Mouse (Mus musculus): ENCODE data around the gene Hist1h4a. TPM values are rescaled to one million over a fixed set of nuclear protein-coding genes. Genes with fewer than 3 reads are reported as not detected.
"Not testable (repeated sequence)": the region's sequence is repeated elsewhere in the genome, so short reads cannot be mapped to it uniquely, and the experiment has no call there.

Gene Hist1h4a
- total and polyA plus RNA-seq, 2 experiments from 2014 or later = 0.53 to 958 TPM

- ATAC-seq (no peak), DNase-seq (ENCODE audit: low spot score) (no peak)
- Histone ChIP-seq H3K27ac (no peak overlapping the region), H3K4me2 (ENCODE audit: low read depth, low read length) (0 out of 2 replicates have a peak overlapping the region, but pooled peaks have one; percentile 40), H3K36me3 (ENCODE audit: insufficient read depth, low read length) (no peaks in the 10 kb centered on the region), H3K9me3 (ENCODE audit: low read length) (no peaks in the 10 kb centered on the region), H3K4me3 (ENCODE audit: low read length) (no peak overlapping the region), H3K9ac (replicated peaks; ENCODE audit: low read length) (no peak overlapping the region), H3K27me3 (ENCODE audit: insufficient read depth, low read length) (no peaks in the 10 kb centered on the region), H3K4me1 (ENCODE audit: insufficient read depth, low read length) (0 out of 2 replicates have a peak, but pooled peaks cover 4% of the 10 kb centered on the region)
- 59% methylated on average over 4 of the region's 4 CpGs for WGBS
- TF ChIP-seq CTCF (IDR thresholded peaks at IDR 0.05; ENCODE audit: low read depth) = no peak
Measured at GRCm38 (mm10) chr13:23753314-23754078, 7.5 kb downstream of the Hist1h4a start.

DNA sequence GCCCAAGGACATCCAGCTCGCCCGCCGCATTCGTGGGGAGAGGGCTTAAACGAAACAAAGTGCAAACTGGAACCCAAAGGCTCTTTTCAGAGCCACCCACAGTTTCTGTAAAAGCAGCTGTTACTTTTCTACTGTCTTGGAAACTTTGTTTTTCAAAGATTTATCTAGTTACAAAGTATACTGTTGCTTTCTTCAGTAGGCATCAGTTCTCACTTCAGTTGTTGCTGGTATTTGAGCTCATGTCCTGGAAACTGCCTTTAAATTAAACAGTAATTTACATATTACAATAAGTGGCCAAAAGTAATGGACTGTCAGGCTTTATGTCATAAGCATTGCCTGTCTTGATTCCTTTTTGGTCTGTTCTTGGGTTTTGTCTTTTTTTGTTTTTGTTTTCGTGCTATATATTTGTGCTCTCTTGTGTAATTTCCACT is 8.3 kb downstream of the Hist1h4a start:
- H3K36me3 ChIP-seq (ENCODE audit: insufficient read depth, low read length) = no peaks in the 10 kb centered on the region
- H3K9me3 ChIP-seq (ENCODE audit: low read length) = no peaks in the 10 kb centered on the region
- H3K27me3 ChIP-seq (ENCODE audit: insufficient read depth, low read length) = no peaks in the 10 kb centered on the region
- no peak for TF ChIP-seq CTCF (IDR thresholded peaks at IDR 0.05; ENCODE audit: low read depth)
- DNase-seq (ENCODE audit: low spot score) = no peak
- no peak overlapping the region for H3K27ac ChIP-seq
- no peak for ATAC-seq
- H3K9ac ChIP-seq (replicated peaks; ENCODE audit: low read length) = no peak overlapping the region
- WGBS = 6% methylated on average over 6 of the region's 6 CpGs
- H3K4me1 ChIP-seq (ENCODE audit: insufficient read depth, low read length) = 0 out of 2 replicates have a peak, but pooled peaks cover 4% of the 10 kb centered on the region
- H3K4me2 ChIP-seq (ENCODE audit: low read depth, low read length) = peak overlapping the region; percentile 40
- H3K4me3 ChIP-seq (ENCODE audit: low read length) = peak overlapping the region; percentile 21; the same call in 1 of the 2 replicates

- not testable (repeated sequence) for H3K36me3 ChIP-seq (ENCODE audit: insufficient read depth, low read length); H3K27me3 ChIP-seq (ENCODE audit: insufficient read depth, low read length); H3K9me3 ChIP-seq (ENCODE audit: low read length); H3K4me1 ChIP-seq (ENCODE audit: insufficient read depth, low read length)
- peak within 1 kb of the TSS; percentile 40; the same call in 1 of the 2 replicates for H3K9ac ChIP-seq (replicated peaks; ENCODE audit: low read length)
- under 1% methylated on average over 16 of the region's 47 CpGs for WGBS
- H3K27ac ChIP-seq = peak within 1 kb of the TSS; percentile 92
- ATAC-seq (peak; percentile 84), DNase-seq (ENCODE audit: low spot score) (peak; percentile 97)
- peak within 1 kb of the TSS; percentile 40 for H3K4me3 ChIP-seq (ENCODE audit: low read length)
- H3K4me2 ChIP-seq (ENCODE audit: low read depth, low read length) = peak within 1 kb of the TSS; percentile 71
Measured at GRCm38 (mm10) chr13:23752067-23752741, 8.8 kb downstream of the Hist1h4a start, which contains the start of gene Hist1h3b. Gene Hist1h3b, plus strand, starts transcription at chr13:23752267.

- Histone ChIP-seq H3K27me3 (ENCODE audit: insufficient read depth, low read length) (no peaks in the 10 kb centered on the region), H3K4me3 (ENCODE audit: low read length) (peak overlapping the region; percentile 40), H3K9me3 (ENCODE audit: low read length) (no peaks in the 10 kb centered on the region), H3K27ac (peak overlapping the region; percentile 92), H3K4me2 (ENCODE audit: low read depth, low read length) (peak overlapping the region; percentile 71), H3K4me1 (ENCODE audit: insufficient read depth, low read length) (0 out of 2 replicates have a peak, but pooled peaks cover 4% of the 10 kb centered on the region), H3K36me3 (ENCODE audit: insufficient read depth, low read length) (no peaks in the 10 kb centered on the region), H3K9ac (replicated peaks; ENCODE audit: low read length) (peak overlapping the region; percentile 40; the same call in 1 of the 2 replicates)
- ATAC-seq (no peak), DNase-seq (ENCODE audit: low spot score) (no peak)
- no peak; the same call in 1 of the 2 replicates for TF ChIP-seq CTCF (IDR thresholded peaks at IDR 0.05; ENCODE audit: low read depth)
- WGBS = under 1% methylated on average over 11 of the region's 11 CpGs
Measured at GRCm38 (mm10) chr13:23751478-23751956, 9.5 kb downstream of the Hist1h4a start.

GRCm38 (mm10) chr13:23750839-23751477 is 10.1 kb downstream of the Hist1h4a start, which contains the start of gene Hist1h2ab:
Gene Hist1h2ab, plus strand, starts transcription at chr13:23751126.
- peak within 1 kb of the TSS; percentile 71 for H3K4me2 ChIP-seq (ENCODE audit: low read depth, low read length)
- H3K9me3 ChIP-seq (ENCODE audit: low read length); H3K27me3 ChIP-seq (ENCODE audit: insufficient read depth, low read length); H3K4me1 ChIP-seq (ENCODE audit: insufficient read depth, low read length); H3K36me3 ChIP-seq (ENCODE audit: insufficient read depth, low read length): not testable (repeated sequence)
- H3K9ac ChIP-seq (replicated peaks; ENCODE audit: low read length) = peak within 1 kb of the TSS; percentile 40; the same call in 1 of the 2 replicates
- WGBS = under 1% methylated on average over 25 of the region's 47 CpGs
- H3K4me3 ChIP-seq (ENCODE audit: low read length) = peak within 1 kb of the TSS; percentile 40
- ATAC-seq (peak; percentile 61), DNase-seq (ENCODE audit: low spot score) (peak; percentile 83)
- 0 out of 2 replicates have a peak, but pooled peaks have one; percentile 7 for TF ChIP-seq CTCF (IDR thresholded peaks at IDR 0.05; ENCODE audit: low read depth)
- peak within 1 kb of the TSS; percentile 92 for H3K27ac ChIP-seq

DNA sequence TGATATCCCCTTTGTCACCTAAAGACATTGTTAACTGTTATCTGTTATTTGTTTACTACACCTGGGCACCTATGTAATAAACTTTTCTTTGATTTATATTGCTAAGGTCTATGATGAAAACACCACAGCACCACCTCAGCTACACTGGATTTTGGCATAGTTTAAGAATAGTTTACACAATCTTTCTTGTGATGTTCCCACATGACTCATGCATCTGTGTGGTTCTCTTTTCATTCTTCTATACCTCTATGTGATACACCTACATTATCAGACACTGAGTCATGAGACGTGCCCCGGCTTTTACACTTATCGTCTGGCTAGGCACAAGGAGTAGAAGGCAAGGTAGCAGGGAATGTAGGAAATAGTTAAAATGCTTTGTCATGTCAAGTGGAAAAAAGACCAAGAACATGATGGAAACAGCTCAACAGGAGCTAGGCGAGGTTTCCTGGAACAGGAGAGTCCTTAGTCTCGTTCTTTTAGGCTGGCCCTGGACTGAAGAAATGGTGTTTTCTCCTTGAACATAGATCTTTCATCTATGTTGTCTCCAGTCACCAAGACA is 11.4 kb downstream of the Hist1h4a start:
- no peak for DNase-seq (ENCODE audit: low spot score)
- no peak overlapping the region for H3K4me2 ChIP-seq (ENCODE audit: low read depth, low read length)
- ATAC-seq = no peak
- H3K36me3 ChIP-seq (ENCODE audit: insufficient read depth, low read length) = no peaks in the 10 kb centered on the region
- H3K9me3 ChIP-seq (ENCODE audit: low read length) = no peaks in the 10 kb centered on the region
- H3K27me3 ChIP-seq (ENCODE audit: insufficient read depth, low read length) = no peaks in the 10 kb centered on the region
- H3K4me1 ChIP-seq (ENCODE audit: insufficient read depth, low read length) = 0 out of 2 replicates have a peak, but pooled peaks cover 4% of the 10 kb centered on the region
- no peak overlapping the region for H3K4me3 ChIP-seq (ENCODE audit: low read length)
- TF ChIP-seq CTCF (IDR thresholded peaks at IDR 0.05; ENCODE audit: low read depth) = no peak
- no peak overlapping the region for H3K27ac ChIP-seq
- 90% methylated on average over 5 of the region's 5 CpGs for WGBS
- no peak overlapping the region for H3K9ac ChIP-seq (replicated peaks; ENCODE audit: low read length)
